Mouse (Mus musculus) neural tube, embryonic 11.5 days (tissue): ENCODE data around the gene Krtap3-2. TPM values are rescaled to one million over a fixed set of nuclear protein-coding genes. Genes with fewer than 3 reads are reported as not detected.
"Not testable (repeated sequence)": the region's sequence is repeated elsewhere in the genome, so short reads cannot be mapped to it uniquely, and the experiment has no call there.

Experiments
- ATAC-seq: fragments of 200-750 bp; cut with Nextera tagmentation; 2 replicates; pipeline ENCODE4 v1.8.0; 2017; ENCODE audit warnings: moderate number of reproducible peaks, mild to moderate bottlenecking, moderate TSS enrichment, moderate library complexity; ENCODE audit not compliant: insufficient read depth, low FRiP score, low TSS enrichment
- DNase-seq: peaks from one replicate; pipeline ENCODE4 v3.0.0-alpha.2; 2015; ENCODE audit warnings: low spot score
- H3K27ac ChIP-seq: fragments of 300-500 bp; sonication (generic); 2 replicates; pipeline ENCODE4 v1.5.1; 2014; ENCODE audit warnings: low read depth, mild to moderate bottlenecking, low read length
- H3K27me3 ChIP-seq: fragments of 300-500 bp; sonication (generic); 2 replicates; pipeline ENCODE4 v1.6.1; 2014; ENCODE audit warnings: mild to moderate bottlenecking, low read length, mixed read lengths; ENCODE audit not compliant: control insufficient read depth, insufficient read depth
- H3K36me3 ChIP-seq: fragments of 300-500 bp; sonication (generic); 2 replicates; pipeline ENCODE4 v1.6.1; 2014; ENCODE audit warnings: mild to moderate bottlenecking, low read length, moderate library complexity, mixed read lengths; ENCODE audit not compliant: control insufficient read depth, insufficient read depth
- H3K4me1 ChIP-seq: fragments of 300-500 bp; sonication (generic); 2 replicates; pipeline ENCODE4 v1.6.1; 2014; ENCODE audit warnings: low read length, mixed read lengths; ENCODE audit not compliant: control insufficient read depth, insufficient read depth
- H3K4me2 ChIP-seq: fragments of 300-500 bp; sonication (generic); 2 replicates; pipeline ENCODE4 v1.6.1; 2014; ENCODE audit warnings: low read depth, mild to moderate bottlenecking, moderate library complexity
- H3K4me3 ChIP-seq: fragments of 300-500 bp; sonication (generic); 2 replicates; pipeline ENCODE4 v1.5.1; 2014; ENCODE audit warnings: low read depth, low read length
- H3K9ac ChIP-seq: fragments of 300-500 bp; sonication (generic); 2 replicates; pipeline ENCODE4 v1.6.1; 2014; ENCODE audit warnings: mild to moderate bottlenecking, low read length
- H3K9me3 ChIP-seq: fragments of 300-500 bp; sonication (generic); 2 replicates; pipeline ENCODE4 v1.6.1; 2016; ENCODE audit warnings: low read length; ENCODE audit not compliant: control insufficient read depth
- WGBS: fragments of 180-500 bp; shearing (Covaris S2); extraction: QIAGEN DNeasy Blood & Tissue Kit; methylation state at CpG from one replicate; pipeline ENCODE4 v1.1.7; 2014; 5-methylcytosine and 5-hydroxymethylcytosine counted together
- polyA plus RNA-seq: library from polyadenylated mRNA; unstranded; fragments of >200 nt; fragmentation: Nextera tagmentation; extraction: Ambion mirVana; gene quantifications from 2 replicates; pipeline ENCODE4 v1.2.1, GENCODE M21; 2014

Gene Krtap3-2
- polyA plus RNA-seq, result not detected in 2 replicates

- Histone ChIP-seq H3K9me3 (no peaks in the 10 kb centered on the region), H3K36me3 (no peaks in the 10 kb centered on the region), H3K4me2 (no peak within 1 kb of the TSS), H3K27ac (no peak within 1 kb of the TSS), H3K27me3 (no peaks in the 10 kb centered on the region), H3K4me3 (no peak within 1 kb of the TSS), H3K4me1 (no peaks in the 10 kb centered on the region), H3K9ac (no peak within 1 kb of the TSS)
- DNase-seq (no peak), ATAC-seq (no peak)
- 76% methylated on average over 2 of the region's 2 CpGs for WGBS
Measured at GRCm38 (mm10) chr11:99556753-99557152, at the start of gene Krtap3-2. Gene Krtap3-2 (minus strand): TSS chr11:99556853.

- DNase-seq, H3K4me3 ChIP-seq, H3K36me3 ChIP-seq, H3K9ac ChIP-seq, H3K4me2 ChIP-seq, ATAC-seq, H3K9me3 ChIP-seq, H3K4me1 ChIP-seq, H3K27me3 ChIP-seq, H3K27ac ChIP-seq: not testable (repeated sequence)
- WGBS, result 69% methylated on average over 1 of the region's 1 CpGs
Measured at GRCm38 (mm10) chr11:99603208-99603607, 46.6 kb upstream of the Krtap3-2 start, which contains the start of gene Gm11938. Gene Gm11938 (minus strand): TSS chr11:99603308.

GRCm38 (mm10) chr11:99597742-99598141, 41.1 kb upstream of the Krtap3-2 start, which contains the start of gene Krtap9-3:
Gene Krtap9-3 (minus strand): TSS chr11:99598105.
- H3K27ac ChIP-seq, H3K4me1 ChIP-seq, H3K9ac ChIP-seq, H3K4me3 ChIP-seq, H3K27me3 ChIP-seq, H3K9me3 ChIP-seq, H3K4me2 ChIP-seq, H3K36me3 ChIP-seq, DNase-seq, ATAC-seq: not testable (repeated sequence)
- 84% methylated on average over 6 of the region's 6 CpGs for WGBS

GRCm38 (mm10) chr11:99590981-99591380, 34.3 kb upstream of the Krtap3-2 start, which contains the start of gene Krtap1-3:
Gene Krtap1-3 (minus strand): TSS chr11:99591339.
- Histone ChIP-seq H3K4me3 (no peak within 1 kb of the TSS), H3K4me1 (no peaks in the 10 kb centered on the region), H3K27me3 (no peaks in the 10 kb centered on the region), H3K9ac (no peak within 1 kb of the TSS), H3K36me3 (no peaks in the 10 kb centered on the region), H3K4me2 (no peak within 1 kb of the TSS), H3K9me3 (no peaks in the 10 kb centered on the region), H3K27ac (no peak within 1 kb of the TSS)
- DNase-seq (no peak), ATAC-seq (no peak)
- 85% methylated on average over 6 of the region's 6 CpGs for WGBS

GRCm38 (mm10) chr11:99585096-99585495, 28.4 kb upstream of the Krtap3-2 start:
- no peaks in the 10 kb centered on the region for H3K4me1 ChIP-seq
- H3K9ac ChIP-seq, result no peak overlapping the region
- no peaks in the 10 kb centered on the region for H3K27me3 ChIP-seq
- H3K36me3 ChIP-seq, result no peaks in the 10 kb centered on the region
- no peak overlapping the region for H3K4me2 ChIP-seq
- no peak overlapping the region for H3K27ac ChIP-seq
- no peak for DNase-seq
- 97% methylated on average over 7 of the region's 7 CpGs for WGBS
- no peaks in the 10 kb centered on the region for H3K9me3 ChIP-seq
- ATAC-seq, result no peak
- H3K4me3 ChIP-seq, result no peak overlapping the region

GRCm38 (mm10) chr11:99583245-99583704, 26.6 kb upstream of the Krtap3-2 start, which contains the start of gene Krtap1-4:
Gene Krtap1-4 (minus strand): TSS chr11:99583654.
- no peaks in the 10 kb centered on the region for H3K4me1 ChIP-seq
- WGBS, result 78% methylated on average over 5 of the region's 5 CpGs
- H3K27me3 ChIP-seq, result no peaks in the 10 kb centered on the region
- DNase-seq, result no peak
- no peak within 1 kb of the TSS for H3K9ac ChIP-seq
- H3K4me3 ChIP-seq, result no peak within 1 kb of the TSS
- H3K4me2 ChIP-seq, result no peak within 1 kb of the TSS
- no peaks in the 10 kb centered on the region for H3K9me3 ChIP-seq
- ATAC-seq, result no peak
- no peak within 1 kb of the TSS for H3K27ac ChIP-seq
- no peaks in the 10 kb centered on the region for H3K36me3 ChIP-seq

- Histone ChIP-seq H3K27ac (no peak overlapping the region), H3K4me1 (no peaks in the 10 kb centered on the region), H3K9ac (no peak overlapping the region), H3K36me3 (no peaks in the 10 kb centered on the region), H3K4me3 (no peak overlapping the region), H3K4me2 (no peak overlapping the region), H3K27me3 (no peaks in the 10 kb centered on the region), H3K9me3 (no peaks in the 10 kb centered on the region)
- DNase-seq (no peak), ATAC-seq (no peak)
- whole genome bisulfite sequencing, result 85% methylated on average over 6 of the region's 6 CpGs
Measured at GRCm38 (mm10) chr11:99581564-99581963, 24.9 kb upstream of the Krtap3-2 start.

GRCm38 (mm10) chr11:99581051-99581450, 24.4 kb upstream of the Krtap3-2 start:
- Histone ChIP-seq H3K4me2 (no peak overlapping the region), H3K9ac (no peak overlapping the region), H3K4me3 (no peak overlapping the region), H3K4me1 (no peaks in the 10 kb centered on the region), H3K9me3 (no peaks in the 10 kb centered on the region), H3K27me3 (no peaks in the 10 kb centered on the region), H3K36me3 (no peaks in the 10 kb centered on the region), H3K27ac (no peak overlapping the region)
- DNase-seq (no peak), ATAC-seq (no peak)
- WGBS, result 92% methylated on average over 5 of the region's 5 CpGs

GRCm38 (mm10) chr11:99580636-99581035, 24.0 kb upstream of the Krtap3-2 start, which contains the start of gene Krtap1-5:
Gene Krtap1-5 (minus strand): TSS chr11:99581016.
- no peak within 1 kb of the TSS for H3K4me3 ChIP-seq
- WGBS, result 84% methylated on average over 6 of the region's 6 CpGs
- no peak for ATAC-seq
- no peaks in the 10 kb centered on the region for H3K27me3 ChIP-seq
- no peaks in the 10 kb centered on the region for H3K9me3 ChIP-seq
- H3K9ac ChIP-seq, result no peak within 1 kb of the TSS
- H3K27ac ChIP-seq, result no peak within 1 kb of the TSS
- no peak within 1 kb of the TSS for H3K4me2 ChIP-seq
- H3K36me3 ChIP-seq, result no peaks in the 10 kb centered on the region
- no peaks in the 10 kb centered on the region for H3K4me1 ChIP-seq
- no peak for DNase-seq
